Mouse (Mus musculus): ENCODE results near the gene Slc11a1. TPM values are rescaled to one million over a fixed set of nuclear protein-coding genes. Genes with fewer than 3 reads are reported as not detected.
"Not testable (repeated sequence)": the region's sequence is repeated elsewhere in the genome, so short reads cannot be mapped to it uniquely, and the experiment has no call there.

Gene Slc11a1
- polyA plus RNA-seq, 1 experiment, result 1.1 TPM

GRCm38 (mm10) chr1:74391844-74392441 is 16.9 kb downstream of the Slc11a1 start:
- 0 out of 2 replicates have a peak, but pooled peaks cover 3% of the 10 kb centered on the region for H3K4me1 ChIP-seq (ENCODE audit: control insufficient read depth, insufficient read depth, low read length)
- peak overlapping the region; percentile 67 for H3K4me3 ChIP-seq (ENCODE audit: insufficient read depth, low read length)
- H3K27ac ChIP-seq (ENCODE audit: insufficient read depth, low read length), result peak overlapping the region; percentile 83
- TF ChIP-seq POLR2A (IDR thresholded peaks at IDR 0.05; ENCODE audit: low read depth, low read length), result 0 out of 2 replicates have a peak, but pooled peaks have one; percentile 45
- no peak for TF ChIP-seq CTCF (IDR thresholded peaks at IDR 0.05; ENCODE audit: borderline replicate concordance, insufficient read depth, low read length)

GRCm38 (mm10) chr1:74392446-74392994 is 17.5 kb downstream of the Slc11a1 start:
- Histone ChIP-seq H3K4me1 (ENCODE audit: control insufficient read depth, insufficient read depth, low read length) (0 out of 2 replicates have a peak, but pooled peaks cover 3% of the 10 kb centered on the region), H3K27ac (ENCODE audit: insufficient read depth, low read length) (peak overlapping the region; percentile 83), H3K4me3 (ENCODE audit: insufficient read depth, low read length) (peak overlapping the region; percentile 67)
- TF ChIP-seq POLR2A (IDR thresholded peaks at IDR 0.05; ENCODE audit: low read depth, low read length), result no peak
- TF ChIP-seq CTCF (IDR thresholded peaks at IDR 0.05; ENCODE audit: borderline replicate concordance, insufficient read depth, low read length), result no peak

DNA sequence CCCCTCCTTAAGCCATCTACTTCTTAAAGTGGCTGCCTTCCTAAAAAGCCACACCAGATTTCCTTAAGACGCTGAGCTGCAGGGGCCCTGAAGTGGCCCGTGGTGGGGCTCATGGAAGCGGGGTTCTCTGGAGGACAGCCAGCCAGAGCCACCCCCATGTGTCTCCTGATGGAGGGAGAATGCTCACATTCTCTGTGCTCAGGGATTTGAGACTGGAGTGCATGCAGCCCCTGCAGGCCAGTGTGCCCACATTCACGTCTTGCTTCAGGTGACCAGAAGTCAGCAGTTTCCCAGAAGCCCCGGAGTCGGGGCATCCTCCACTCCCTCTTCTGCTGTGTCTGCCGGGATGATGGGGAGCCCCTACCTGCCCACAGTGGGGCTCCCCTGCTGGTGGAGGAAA is 18.0 kb downstream of the Slc11a1 start:
- 0 out of 2 replicates have a peak overlapping the region, but pooled peaks have one; percentile 23 for H3K27ac ChIP-seq (ENCODE audit: insufficient read depth, low read length)

GRCm38 (mm10) chr1:74393697-74394096 is 18.7 kb downstream of the Slc11a1 start:
- TF ChIP-seq CTCF (IDR thresholded peaks at IDR 0.05; ENCODE audit: borderline replicate concordance, insufficient read depth, low read length), result no peak
- no peak for TF ChIP-seq POLR2A (IDR thresholded peaks at IDR 0.05; ENCODE audit: low read depth, low read length)
- H3K4me3 ChIP-seq (ENCODE audit: insufficient read depth, low read length), result no peak overlapping the region
- no peak overlapping the region for H3K27ac ChIP-seq (ENCODE audit: insufficient read depth, low read length)
- 0 out of 2 replicates have a peak, but pooled peaks cover 3% of the 10 kb centered on the region for H3K4me1 ChIP-seq (ENCODE audit: control insufficient read depth, insufficient read depth, low read length)

More for the DNA sequence above, 18.0 kb downstream of the Slc11a1 start:
- TF ChIP-seq CTCF (IDR thresholded peaks at IDR 0.05; ENCODE audit: borderline replicate concordance, insufficient read depth, low read length) (no peak), POLR2A (IDR thresholded peaks at IDR 0.05; ENCODE audit: low read depth, low read length) (no peak)
- peak overlapping the region; percentile 67 for H3K4me3 ChIP-seq (ENCODE audit: insufficient read depth, low read length)
- H3K4me1 ChIP-seq (ENCODE audit: control insufficient read depth, insufficient read depth, low read length), result 0 out of 2 replicates have a peak, but pooled peaks cover 3% of the 10 kb centered on the region

DNA sequence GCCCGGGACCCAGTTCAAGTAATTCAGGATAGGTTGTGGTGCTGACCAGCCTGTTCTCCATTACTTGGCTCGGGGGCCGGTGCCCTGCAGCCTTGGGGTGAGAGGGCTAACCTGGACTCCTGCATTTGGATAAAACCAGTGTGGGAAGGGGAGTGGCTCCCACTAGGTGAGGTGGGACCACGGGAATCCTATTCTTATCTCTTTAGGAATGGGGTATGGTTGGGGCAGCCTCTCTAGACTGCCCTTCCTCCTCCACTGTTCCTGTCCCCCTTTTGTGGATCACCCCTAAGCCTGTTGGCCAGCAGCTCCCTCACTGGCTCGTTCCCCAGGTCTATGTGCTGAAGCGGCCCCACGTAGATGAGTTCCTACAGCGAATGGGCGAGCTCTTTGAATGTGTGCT is 19.3 kb downstream of the Slc11a1 start:
- Histone ChIP-seq H3K4me1 (ENCODE audit: control insufficient read depth, insufficient read depth, low read length) (0 out of 2 replicates have a peak, but pooled peaks cover 3% of the 10 kb centered on the region), H3K27ac (ENCODE audit: insufficient read depth, low read length) (no peak overlapping the region), H3K4me3 (ENCODE audit: insufficient read depth, low read length) (no peak overlapping the region)
- TF ChIP-seq CTCF (IDR thresholded peaks at IDR 0.05; ENCODE audit: borderline replicate concordance, insufficient read depth, low read length), result no peak
- no peak for TF ChIP-seq POLR2A (IDR thresholded peaks at IDR 0.05; ENCODE audit: low read depth, low read length)

GRCm38 (mm10) chr1:74394858-74395257 is 19.9 kb downstream of the Slc11a1 start:
- 0 out of 2 replicates have a peak, but pooled peaks cover 3% of the 10 kb centered on the region for H3K4me1 ChIP-seq (ENCODE audit: control insufficient read depth, insufficient read depth, low read length)
- TF ChIP-seq CTCF (IDR thresholded peaks at IDR 0.05; ENCODE audit: borderline replicate concordance, insufficient read depth, low read length) (no peak), POLR2A (IDR thresholded peaks at IDR 0.05; ENCODE audit: low read depth, low read length) (no peak)
- no peak overlapping the region for H3K27ac ChIP-seq (ENCODE audit: insufficient read depth, low read length)
- H3K4me3 ChIP-seq (ENCODE audit: insufficient read depth, low read length), result no peak overlapping the region

DNA sequence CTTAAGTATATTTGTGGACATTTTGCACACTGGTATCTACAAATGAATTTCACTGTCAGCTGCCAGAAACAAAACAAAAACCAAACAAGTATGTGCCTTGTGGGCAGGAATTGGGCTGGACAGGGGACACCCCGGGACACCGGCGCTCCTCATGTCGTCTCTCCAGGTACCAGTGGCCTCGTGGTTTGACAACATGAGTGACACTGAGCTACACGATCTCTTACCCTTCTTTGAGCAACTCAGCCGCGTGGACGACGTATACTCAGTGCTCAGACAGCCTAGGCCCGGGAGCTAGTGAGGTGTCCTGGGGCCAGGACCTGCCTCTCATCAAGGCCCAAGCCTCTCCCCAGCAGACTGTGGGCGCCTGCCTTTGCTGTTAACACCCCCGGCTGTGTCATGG is 20.3 kb downstream of the Slc11a1 start:
- H3K4me1 ChIP-seq (ENCODE audit: control insufficient read depth, insufficient read depth, low read length), result 0 out of 2 replicates have a peak, but pooled peaks cover 3% of the 10 kb centered on the region
- TF ChIP-seq POLR2A (IDR thresholded peaks at IDR 0.05; ENCODE audit: low read depth, low read length) (no peak), CTCF (IDR thresholded peaks at IDR 0.05; ENCODE audit: borderline replicate concordance, insufficient read depth, low read length) (no peak)
- no peak overlapping the region for H3K27ac ChIP-seq (ENCODE audit: insufficient read depth, low read length)
- no peak overlapping the region for H3K4me3 ChIP-seq (ENCODE audit: insufficient read depth, low read length)

- peak overlapping the region; percentile 77 for H3K27ac ChIP-seq (ENCODE audit: insufficient read depth, low read length)
- 0 out of 2 replicates have a peak, but pooled peaks have one; percentile 5 for TF ChIP-seq POLR2A (IDR thresholded peaks at IDR 0.05; ENCODE audit: low read depth, low read length)
- not testable (repeated sequence) for H3K4me3 ChIP-seq (ENCODE audit: insufficient read depth, low read length); H3K4me1 ChIP-seq (ENCODE audit: control insufficient read depth, insufficient read depth, low read length)
These were observed 21.6 kb downstream of the Slc11a1 start for GRCm38 (mm10) chr1:74396456-74397222.

- Histone ChIP-seq H3K4me1 (ENCODE audit: control insufficient read depth, insufficient read depth, low read length) (0 out of 2 replicates have a peak, but pooled peaks cover 3% of the 10 kb centered on the region), H3K4me3 (ENCODE audit: insufficient read depth, low read length) (peak overlapping the region; percentile 26), H3K27ac (ENCODE audit: insufficient read depth, low read length) (peak overlapping the region; percentile 88)
- TF ChIP-seq POLR2A (IDR thresholded peaks at IDR 0.05; ENCODE audit: low read depth, low read length) (peak; percentile 95), CTCF (IDR thresholded peaks at IDR 0.05; ENCODE audit: borderline replicate concordance, insufficient read depth, low read length) (peak; percentile 60; the same call in 1 of the 2 replicates)
These were observed 22.4 kb downstream of the Slc11a1 start for GRCm38 (mm10) chr1:74397268-74397918.

Measured in embryonic fibroblast, embryonic 13.5 days (primary cell).